Mouse (Mus musculus) layer of hippocampus, adult 9-11 months (tissue): Measurements from ENCODE around the gene Cracr2b.

Source experiments
- DNase-seq: peaks from one replicate; pipeline ENCODE4 v3.0.0; 2022

Gene Cracr2b

DNA sequence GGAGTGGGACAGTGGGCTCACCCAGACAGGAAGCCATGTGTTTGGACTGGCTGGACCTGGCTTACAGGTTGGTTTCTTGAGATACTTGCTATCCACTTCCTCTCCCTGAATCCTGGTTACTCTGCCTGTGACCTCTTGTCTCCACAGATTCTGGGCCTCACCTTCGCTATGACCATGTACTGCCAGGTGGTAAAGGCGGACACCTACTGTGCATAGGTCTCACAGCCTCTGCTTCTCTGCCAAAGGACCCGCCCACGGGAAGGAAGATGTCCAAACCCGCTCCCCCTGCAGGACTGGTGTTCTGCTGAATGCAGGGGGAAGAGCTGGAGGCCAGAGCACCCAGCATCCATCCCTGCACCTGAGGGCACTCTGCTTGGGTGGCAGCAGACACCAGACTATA lies 31.8 kb downstream of the Cracr2b start:
- DNase-seq: no peak

DNA sequence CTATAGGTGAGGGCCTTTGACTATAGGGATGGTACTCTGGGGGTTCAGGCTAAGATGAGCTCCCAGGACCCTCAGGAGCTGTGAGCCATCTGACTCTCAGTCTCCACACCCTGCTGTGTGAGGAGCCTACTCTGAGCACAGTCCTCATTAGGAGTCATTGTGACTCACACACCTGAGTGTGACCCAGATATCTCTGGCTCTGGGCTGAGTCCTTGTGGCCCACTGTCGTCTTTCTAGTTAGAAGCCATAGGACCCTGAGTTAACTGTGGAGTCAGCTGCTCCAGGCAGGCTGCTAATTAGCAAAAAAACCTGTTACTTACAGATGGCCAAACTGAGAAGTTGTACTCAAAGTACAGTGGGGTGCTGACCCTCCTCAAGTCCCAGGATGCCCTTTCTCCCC lies 32.8 kb downstream of the Cracr2b start:
- DNase-seq: no peak

DNA sequence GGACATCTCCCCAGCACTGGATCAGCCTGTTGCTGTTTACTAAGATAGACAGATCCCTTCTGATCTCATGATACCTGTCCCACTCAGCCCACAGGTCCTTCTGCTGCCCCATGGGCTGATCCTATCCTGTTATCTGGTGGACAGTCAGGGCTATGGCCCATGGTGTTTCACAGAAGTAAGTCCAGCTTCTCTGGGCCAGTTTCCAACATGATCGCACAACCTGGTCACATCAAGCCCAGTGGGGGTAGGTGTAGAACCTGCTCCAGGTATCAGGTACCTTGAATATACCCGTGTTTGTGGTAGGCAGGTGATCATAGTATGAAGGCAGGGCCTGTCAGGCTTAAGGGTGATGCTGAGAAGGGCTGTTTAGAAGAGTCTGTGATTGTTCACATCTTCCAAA lies 34.5 kb downstream of the Cracr2b start:
- DNase-seq: no peak

DNA sequence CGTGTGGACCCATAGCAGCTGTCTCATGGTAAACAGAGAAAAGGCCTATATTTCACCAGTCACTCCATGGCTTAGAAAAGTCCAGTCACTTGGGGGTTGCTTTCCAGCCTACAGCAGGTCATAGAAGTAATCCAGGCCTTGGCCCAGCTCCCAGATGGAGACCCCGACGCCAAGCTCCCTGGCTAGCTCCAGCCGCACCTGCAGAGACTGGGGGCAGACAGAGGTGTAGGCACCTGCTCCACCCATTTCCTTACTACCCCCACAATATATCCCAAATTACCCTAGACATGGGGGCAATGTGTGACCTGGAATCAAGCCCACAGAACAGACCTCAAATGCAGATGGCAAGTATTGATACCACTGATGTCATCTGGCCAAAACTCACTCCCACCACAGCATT lies 35.0 kb downstream of the Cracr2b start:
- DNase-seq: no peak

DNA sequence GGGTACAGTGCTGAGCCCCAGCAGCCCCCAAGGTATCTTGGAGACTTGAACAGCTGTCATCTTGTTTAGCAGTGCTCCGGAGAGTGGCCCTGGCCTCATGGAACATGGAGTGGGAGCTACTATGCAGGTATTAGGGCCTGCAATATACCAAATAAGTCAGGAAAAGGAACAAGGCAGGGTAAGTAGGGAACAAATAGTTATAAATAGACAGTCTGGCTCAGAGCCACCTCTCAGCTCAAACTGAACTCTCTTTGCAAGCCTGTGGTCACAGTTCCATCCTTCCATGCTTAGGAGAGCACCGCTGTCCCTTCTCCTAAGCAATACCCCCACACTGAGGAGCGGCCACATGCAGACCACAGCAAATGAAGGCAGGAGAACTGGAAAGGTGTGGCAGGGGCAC lies 36.7 kb downstream of the Cracr2b start:
- DNase-seq: no peak

DNA sequence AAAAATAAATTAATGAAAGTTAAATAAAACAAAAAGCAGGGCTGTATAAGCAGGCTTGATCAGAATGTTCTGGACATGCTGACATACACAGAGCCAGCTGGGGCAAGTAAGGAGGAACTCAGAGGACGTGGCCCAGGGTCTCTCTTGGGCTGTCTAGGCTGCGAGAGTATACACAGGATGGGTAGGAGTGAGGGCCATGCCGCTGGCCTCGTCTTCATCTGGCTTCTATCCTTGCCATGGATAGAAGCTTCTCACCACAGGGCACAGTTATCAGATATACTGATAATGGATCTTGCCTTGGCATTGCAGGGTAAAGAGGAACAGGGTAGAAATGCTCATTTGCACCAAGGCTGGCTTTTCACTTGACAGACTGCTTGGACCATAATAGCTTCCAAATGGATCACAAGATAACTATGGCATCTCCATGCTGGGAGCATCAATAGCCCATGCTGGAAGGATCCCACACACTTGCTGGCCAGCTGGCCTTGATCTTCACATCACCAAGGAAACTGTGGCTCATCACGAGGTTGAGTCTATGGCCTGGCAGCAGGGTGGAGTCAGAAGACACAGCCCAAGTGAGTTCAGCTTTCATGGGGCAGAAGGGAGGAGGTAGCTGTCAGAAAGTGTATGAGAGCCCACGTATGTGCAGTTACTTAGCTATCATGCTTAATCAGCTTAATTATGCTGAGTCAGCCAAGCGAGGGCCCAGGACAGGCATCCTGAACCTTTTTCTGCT lies 41.1 kb downstream of the Cracr2b start:
- DNase-seq: no peak

DNA sequence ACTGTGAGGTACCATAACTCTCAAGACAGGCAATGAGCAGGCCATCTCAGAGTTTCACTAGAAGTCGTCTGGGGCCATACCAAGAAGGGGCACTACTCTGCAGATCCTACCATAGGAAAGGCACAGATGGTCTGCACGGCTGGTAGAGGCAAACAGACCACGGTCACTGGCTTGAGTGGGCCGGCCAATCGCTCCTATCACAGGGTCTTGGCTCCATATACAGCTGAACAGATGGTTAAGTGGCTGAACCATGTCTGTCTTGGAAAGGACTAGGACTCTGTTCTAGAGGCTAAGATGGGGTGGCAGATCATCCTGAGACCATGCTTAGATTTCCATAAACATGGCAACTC lies 41.6 kb downstream of the Cracr2b start:
- no peak for DNase-seq

DNA sequence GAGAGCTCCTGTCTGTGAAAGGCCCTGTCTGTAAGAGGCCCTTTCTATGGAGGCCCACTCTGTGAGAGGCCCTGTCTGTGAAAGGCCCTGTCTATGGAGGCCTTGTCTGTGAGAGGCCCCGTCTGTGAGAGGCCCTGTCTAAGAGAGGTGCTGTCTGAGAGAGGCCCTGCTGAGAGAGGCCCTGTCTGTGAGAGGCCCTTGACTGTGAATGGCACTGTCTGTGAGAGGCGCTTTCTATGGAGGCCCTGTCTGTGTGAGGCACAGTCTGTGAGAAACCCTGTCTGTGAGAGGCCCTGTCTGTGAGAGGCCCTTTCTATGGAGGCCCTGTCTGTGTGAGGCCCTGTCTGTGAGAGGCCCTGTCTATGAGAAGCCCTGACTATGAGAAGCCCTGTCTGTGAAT lies 45.4 kb downstream of the Cracr2b start:
- no peak for DNase-seq

DNA sequence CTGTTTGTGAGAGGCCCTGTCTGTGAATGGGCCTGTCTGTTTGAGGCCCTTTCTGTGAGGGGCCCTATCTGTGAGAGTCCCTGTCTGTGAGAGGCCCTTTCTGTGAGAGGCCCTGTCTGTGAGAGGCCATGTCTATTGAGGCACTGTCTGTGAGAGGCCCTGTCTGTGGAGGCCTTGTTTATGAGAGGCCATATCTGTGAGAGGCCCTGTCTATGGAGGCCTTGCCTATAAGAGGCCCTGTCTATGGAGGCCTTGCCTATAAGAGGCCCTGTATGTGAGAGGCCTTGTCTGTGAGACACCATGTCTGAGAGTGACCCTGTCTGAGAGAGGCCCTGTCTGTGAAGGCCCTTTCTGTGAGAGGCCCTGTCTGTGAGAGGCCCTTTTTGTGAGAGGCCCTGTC lies 47.3 kb downstream of the Cracr2b start:
- no peak for DNase-seq

DNA sequence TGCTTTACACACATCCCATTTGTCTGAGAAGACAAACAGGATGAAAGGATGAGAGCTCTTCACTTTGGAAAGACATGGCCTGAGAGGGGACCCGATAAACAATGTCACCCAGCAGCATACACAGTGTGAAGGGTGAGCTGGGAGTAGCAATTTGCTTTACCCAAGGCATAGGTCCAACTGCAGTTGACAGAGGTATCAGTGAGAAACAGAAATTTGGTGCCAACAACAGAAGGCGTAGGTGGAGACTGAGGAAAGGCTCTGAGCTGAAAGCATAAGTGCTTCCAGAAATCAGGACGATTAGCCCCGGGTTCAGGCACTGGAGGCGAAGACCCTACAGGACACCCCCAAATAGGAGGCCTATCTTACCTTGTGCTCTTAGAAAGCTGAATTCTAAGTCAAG lies 49.3 kb downstream of the Cracr2b start:
- DNase-seq: peak; percentile 34

DNA sequence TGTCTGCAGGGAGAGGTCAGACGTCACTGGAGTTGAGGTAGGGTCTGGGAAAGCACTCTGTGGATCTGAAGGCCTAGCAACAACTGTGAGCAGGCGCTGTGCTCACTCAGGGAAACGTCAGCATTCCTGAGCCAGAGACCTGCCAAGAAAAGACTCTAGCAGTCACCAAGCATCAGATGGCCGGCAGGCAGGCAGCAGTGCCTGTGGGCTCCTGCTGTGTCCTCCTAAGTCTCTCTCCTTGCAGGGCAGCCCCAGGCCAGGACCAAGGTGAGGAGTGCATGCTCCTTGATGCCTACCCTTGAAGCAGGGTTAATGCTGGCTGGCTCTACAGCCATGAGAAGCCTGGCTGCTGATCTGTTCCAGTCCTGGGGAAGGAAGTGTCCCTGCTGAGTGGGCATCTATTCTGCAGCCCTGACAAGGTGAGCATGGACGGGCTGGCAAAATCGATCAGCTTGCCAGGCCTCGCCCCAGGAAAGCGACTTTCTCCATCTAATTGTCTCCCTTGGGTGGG lies 49.8 kb downstream of the Cracr2b start:
- DNase-seq: no peak
